Mouse (Mus musculus) myocyte (in vitro differentiated cells): ENCODE data around the gene H1foo. TPM values are rescaled to one million over a fixed set of nuclear protein-coding genes. Genes with fewer than 3 reads are reported as not detected.

Experiments used
- H3K27me3 ChIP-seq: one replicate; pipeline ENCODE4 v1.6.1; 2011; ENCODE audit not compliant: control insufficient read depth, insufficient read depth, insufficient read length
- H3K36me3 ChIP-seq: one replicate; pipeline ENCODE4 v1.6.1; 2011; ENCODE audit not compliant: control insufficient read depth, insufficient read depth
- H3K4me2 ChIP-seq: one replicate; pipeline ENCODE4 v1.6.1; 2011; ENCODE audit warnings: low read depth, control low read depth
- H3K4me3 ChIP-seq: one replicate; pipeline ENCODE4 v1.5.1; 2011; ENCODE audit warnings: mild to moderate bottlenecking, control low read depth, moderate library complexity
- H3K79me2 ChIP-seq: one replicate; pipeline ENCODE4 v1.6.1; 2011; ENCODE audit not compliant: control insufficient read depth, insufficient read depth
- H3ac ChIP-seq: one replicate; pipeline ENCODE4 v1.6.1; 2011; ENCODE audit not compliant: control insufficient read depth, insufficient read length
- CEBPB ChIP-seq: IDR thresholded peaks from 2 replicates; pipeline ENCODE4 v1.6.1; 2011; ENCODE audit warnings: mild to moderate bottlenecking, moderate library complexity; ENCODE audit not compliant: poor library complexity, insufficient read depth, severe bottlenecking
- E2F4 ChIP-seq: IDR thresholded peaks from one replicate; pipeline ENCODE4 v1.6.1; 2011; ENCODE audit warnings: mild to moderate bottlenecking, control low read depth, moderate library complexity; ENCODE audit not compliant: insufficient read depth
- MAX ChIP-seq: IDR thresholded peaks from one replicate; pipeline ENCODE4 v1.6.1; 2011; ENCODE audit warnings: low read depth, mild to moderate bottlenecking, control low read depth
- MYOD1 ChIP-seq, 3 experiments: IDR thresholded peaks; one replicate each; pipeline ENCODE4 v1.6.1; 2011; ENCODE audit warnings: control low read depth in 2 of 3, low read depth in 2 of 3, mild to moderate bottlenecking in 2 of 3, moderate library complexity in 1 of 3; ENCODE audit not compliant: insufficient read length in 2 of 3, control insufficient read depth in 1 of 3
- MYOG ChIP-seq, 3 experiments: IDR thresholded peaks; one replicate each; pipeline ENCODE4 v1.6.1; 2011; ENCODE audit warnings: control low read depth in 2 of 3, low read depth in 2 of 3, mild to moderate bottlenecking in 2 of 3; ENCODE audit not compliant: insufficient read length in 2 of 3, control insufficient read depth in 1 of 3, insufficient read depth in 1 of 3
- POLR2A ChIP-seq: IDR thresholded peaks from one replicate; pipeline ENCODE4 v1.6.1; 2011; ENCODE audit warnings: low read depth, mild to moderate bottlenecking, control low read depth, moderate library complexity; ENCODE audit not compliant: insufficient read length
- POLR2AphosphoS2 ChIP-seq: IDR thresholded peaks from one replicate; pipeline ENCODE4 v1.6.1; 2011; ENCODE audit warnings: low read depth, control low read depth; ENCODE audit not compliant: insufficient read length
- REST ChIP-seq: IDR thresholded peaks from one replicate; pipeline ENCODE4 v1.6.1; 2011; ENCODE audit warnings: mild to moderate bottlenecking, control low read depth, moderate library complexity; ENCODE audit not compliant: insufficient read depth, insufficient read length
- SRF ChIP-seq: IDR thresholded peaks from one replicate; pipeline ENCODE4 v1.6.1; 2011; ENCODE audit warnings: low read depth; ENCODE audit not compliant: control insufficient read depth, insufficient read length
- TCF12 ChIP-seq: IDR thresholded peaks from one replicate; pipeline ENCODE4 v1.6.1; 2011; ENCODE audit warnings: mild to moderate bottlenecking, control low read depth; ENCODE audit not compliant: poor library complexity, insufficient read depth, severe bottlenecking
- TCF3 ChIP-seq: IDR thresholded peaks from one replicate; pipeline ENCODE4 v1.6.1; 2011; ENCODE audit warnings: low read depth, control low read depth; ENCODE audit not compliant: insufficient read length
- USF1 ChIP-seq: IDR thresholded peaks from one replicate; pipeline ENCODE4 v1.6.1; 2011; ENCODE audit warnings: low read depth, mild to moderate bottlenecking, control low read depth, moderate library complexity
- polyA plus RNA-seq: library from polyadenylated mRNA; unstranded; fragments of >200 nt; fragmentation: generic; extraction: Trizol; gene quantifications from one replicate; pipeline ENCODE4 v1.2.1, GENCODE M21; 2012; ENCODE audit warnings: missing spikeins

Gene H1foo
- polyA plus RNA-seq, 1 experiment, result not detected

GRCm38 (mm10) chr6:115924829-115925228 lies 19.9 kb upstream of the H1foo start:
- no peak for TF ChIP-seq SRF
- TF ChIP-seq CEBPB, result no peak
- TF ChIP-seq TCF12, result no peak
- no peak for TF ChIP-seq POLR2A
- TF ChIP-seq MYOD1 (IDR thresholded peaks at IDR 0.05; ENCODE audit: control insufficient read depth in 1 of 3, insufficient read length in 2 of 3, low read depth in 2 of 3), result no peak
- TF ChIP-seq E2F4, result no peak
- no peak for TF ChIP-seq USF1
- no peak for TF ChIP-seq TCF3
- no peak for TF ChIP-seq MYOG (IDR thresholded peaks at IDR 0.05; ENCODE audit: control insufficient read depth in 1 of 3, insufficient read depth in 1 of 3, insufficient read length in 2 of 3, low read depth in 2 of 3)
- no peak for TF ChIP-seq POLR2AphosphoS2
- TF ChIP-seq MAX, result no peak
- TF ChIP-seq REST, result no peak
- no peak overlapping the region for H3ac ChIP-seq
- H3K4me3 ChIP-seq, result no peak overlapping the region
- no peaks in the 10 kb centered on the region for H3K36me3 ChIP-seq
- no peaks in the 10 kb centered on the region for H3K27me3 ChIP-seq
- H3K79me2 ChIP-seq, result no peaks in the 10 kb centered on the region
- H3K4me2 ChIP-seq, result no peak overlapping the region

- Histone ChIP-seq H3K4me3 (no peak overlapping the region), H3K27me3 (no peaks in the 10 kb centered on the region), H3K36me3 (no peaks in the 10 kb centered on the region), H3K4me2 (no peak overlapping the region), H3K79me2 (no peaks in the 10 kb centered on the region), H3ac (no peak overlapping the region)
- TF ChIP-seq USF1 (no peak), TCF3 (no peak), MYOG (IDR thresholded peaks at IDR 0.05; ENCODE audit: control insufficient read depth in 1 of 3, insufficient read depth in 1 of 3, insufficient read length in 2 of 3, low read depth in 2 of 3) (no peak), REST (no peak), TCF12 (no peak), MAX (no peak), CEBPB (no peak), E2F4 (no peak), SRF (no peak), MYOD1 (IDR thresholded peaks at IDR 0.05; ENCODE audit: control insufficient read depth in 1 of 3, insufficient read length in 2 of 3, low read depth in 2 of 3) (no peak), POLR2AphosphoS2 (no peak)
These were observed 18.3 kb upstream of the H1foo start for GRCm38 (mm10) chr6:115926416-115926815.

GRCm38 (mm10) chr6:115927292-115928242 lies 17.2 kb upstream of the H1foo start:
- Histone ChIP-seq H3ac (no peak overlapping the region), H3K4me2 (no peak overlapping the region), H3K27me3 (no peaks in the 10 kb centered on the region), H3K79me2 (no peaks in the 10 kb centered on the region), H3K36me3 (no peaks in the 10 kb centered on the region), H3K4me3 (no peak overlapping the region)
- TF ChIP-seq TCF12 (no peak), MYOD1 (IDR thresholded peaks at IDR 0.05; ENCODE audit: control insufficient read depth in 1 of 3, insufficient read length in 2 of 3, low read depth in 2 of 3) (no peak)

- TF ChIP-seq POLR2AphosphoS2 (no peak), MAX (no peak), TCF3 (no peak), E2F4 (no peak), TCF12 (no peak), REST (no peak), POLR2A (no peak), SRF (no peak), MYOD1 (IDR thresholded peaks at IDR 0.05; ENCODE audit: control insufficient read depth in 1 of 3, insufficient read length in 2 of 3, low read depth in 2 of 3) (no peak), MYOG (IDR thresholded peaks at IDR 0.05; ENCODE audit: control insufficient read depth in 1 of 3, insufficient read depth in 1 of 3, insufficient read length in 2 of 3, low read depth in 2 of 3) (no peak), CEBPB (no peak)
- no peak overlapping the region for H3ac ChIP-seq
- no peak overlapping the region for H3K4me3 ChIP-seq
- no peak overlapping the region for H3K4me2 ChIP-seq
- no peaks in the 10 kb centered on the region for H3K79me2 ChIP-seq
- H3K36me3 ChIP-seq, result no peaks in the 10 kb centered on the region
- H3K27me3 ChIP-seq, result no peaks in the 10 kb centered on the region
These were observed 14.7 kb upstream of the H1foo start for GRCm38 (mm10) chr6:115930018-115930417.

- no peaks in the 10 kb centered on the region for H3K36me3 ChIP-seq
- no peak within 1 kb of the TSS for H3K4me3 ChIP-seq
- no peaks in the 10 kb centered on the region for H3K79me2 ChIP-seq
- no peak within 1 kb of the TSS for H3K4me2 ChIP-seq
- H3ac ChIP-seq, result no peak within 1 kb of the TSS
- no peak for TF ChIP-seq REST
- no peak for TF ChIP-seq TCF12
- TF ChIP-seq POLR2AphosphoS2, result no peak
- TF ChIP-seq POLR2A, result no peak
- TF ChIP-seq E2F4, result no peak
- no peak for TF ChIP-seq MYOD1 (IDR thresholded peaks at IDR 0.05; ENCODE audit: control insufficient read depth in 1 of 3, insufficient read length in 2 of 3, low read depth in 2 of 3)
- TF ChIP-seq CEBPB, result no peak
- TF ChIP-seq USF1, result no peak
- TF ChIP-seq MAX, result no peak
- no peak for TF ChIP-seq SRF
- TF ChIP-seq TCF3, result no peak
- no peak for TF ChIP-seq MYOG (IDR thresholded peaks at IDR 0.05; ENCODE audit: control insufficient read depth in 1 of 3, insufficient read depth in 1 of 3, insufficient read length in 2 of 3, low read depth in 2 of 3)
- no peaks in the 10 kb centered on the region for H3K27me3 ChIP-seq
These were observed 13.1 kb upstream of the H1foo start, which contains the start of gene Rho for GRCm38 (mm10) chr6:115931639-115932038. Rho (plus strand) TSS chr6:115931748.
